Mouse (Mus musculus): ENCODE measurements around the gene Dus2. TPM values are rescaled to one million over a fixed set of nuclear protein-coding genes. Genes with fewer than 3 reads are reported as not detected.

The Dus2 gene
- polyA plus RNA-seq, 1 experiment from 2014 or later, result 20.7 TPM

DNA sequence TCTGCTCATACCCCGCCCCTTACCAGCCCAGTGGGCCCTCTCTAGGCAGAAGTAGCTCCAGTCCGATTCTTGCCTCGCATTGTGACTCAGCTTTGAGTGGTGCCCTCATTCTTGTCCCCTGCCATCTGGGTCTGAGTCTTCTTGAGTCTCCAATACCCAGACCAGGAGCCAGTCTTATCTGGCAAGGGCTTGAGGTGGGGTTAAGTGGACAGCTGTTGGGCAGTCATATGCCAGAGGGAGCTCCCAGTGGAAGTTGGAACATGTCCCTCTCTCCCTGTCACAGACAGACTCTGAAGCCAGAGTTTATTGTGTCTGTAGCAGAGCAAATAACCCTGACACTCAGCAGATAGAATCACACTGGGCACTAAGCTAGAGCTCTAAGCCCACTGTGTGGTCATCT, 59.9 kb downstream of the Dus2 start:
- no peak overlapping the region for H3K4me3 ChIP-seq
- no peaks in the 10 kb centered on the region for H3K9me3 ChIP-seq (replicated peaks)
- no peak overlapping the region for H3K9ac ChIP-seq
- WGBS, result 93% methylated on average over 3 of the region's 3 CpGs
- H3K36me3 ChIP-seq, result peaks cover 39% of the 10 kb centered on the region
- no peaks in the 10 kb centered on the region for H3K4me1 ChIP-seq
- ATAC-seq (ENCODE audit: low FRiP score), result no peak
- no peak overlapping the region for H3K4me2 ChIP-seq (replicated peaks)
- no peak overlapping the region for H3K27ac ChIP-seq
- H3K27me3 ChIP-seq, result no peaks in the 10 kb centered on the region

DNA sequence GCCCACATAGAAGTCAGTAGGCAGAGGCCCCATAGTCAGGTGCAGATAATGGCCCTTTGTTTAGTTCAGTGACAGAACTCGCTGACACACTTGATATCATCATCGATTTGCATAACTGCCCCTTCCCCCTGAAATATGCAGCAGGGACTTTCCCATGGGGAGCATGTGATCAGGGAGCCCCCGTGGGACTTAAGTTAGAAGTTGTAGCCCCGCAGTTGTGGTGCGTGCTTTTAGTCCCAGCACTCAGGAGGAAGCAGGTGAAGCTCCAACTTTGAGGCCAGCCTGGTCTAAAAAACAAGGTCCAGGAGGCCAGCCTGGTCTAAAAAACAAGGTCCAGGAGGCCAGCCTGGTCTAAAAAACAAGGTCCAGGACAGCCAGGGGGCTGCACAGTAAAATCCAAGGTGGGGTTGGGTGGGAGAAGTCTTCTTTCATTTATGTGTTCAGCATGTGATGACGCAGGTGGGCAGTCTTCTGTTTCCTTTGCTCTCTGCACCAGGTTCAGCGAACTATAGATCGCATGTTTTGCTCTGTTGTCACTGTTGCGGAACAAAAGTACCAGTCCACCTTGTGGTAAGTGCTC, 61.5 kb downstream of the Dus2 start:
- no peak overlapping the region for H3K4me2 ChIP-seq (replicated peaks)
- H3K27ac ChIP-seq, result no peak overlapping the region
- no peak overlapping the region for H3K4me3 ChIP-seq
- peaks cover 35% of the 10 kb centered on the region for H3K36me3 ChIP-seq
- ATAC-seq (ENCODE audit: low FRiP score), result no peak
- no peaks in the 10 kb centered on the region for H3K9me3 ChIP-seq (replicated peaks)
- 91% methylated on average over 9 of the region's 9 CpGs for WGBS
- H3K27me3 ChIP-seq, result no peaks in the 10 kb centered on the region
- no peaks in the 10 kb centered on the region for H3K4me1 ChIP-seq
- no peak overlapping the region for H3K9ac ChIP-seq

DNA sequence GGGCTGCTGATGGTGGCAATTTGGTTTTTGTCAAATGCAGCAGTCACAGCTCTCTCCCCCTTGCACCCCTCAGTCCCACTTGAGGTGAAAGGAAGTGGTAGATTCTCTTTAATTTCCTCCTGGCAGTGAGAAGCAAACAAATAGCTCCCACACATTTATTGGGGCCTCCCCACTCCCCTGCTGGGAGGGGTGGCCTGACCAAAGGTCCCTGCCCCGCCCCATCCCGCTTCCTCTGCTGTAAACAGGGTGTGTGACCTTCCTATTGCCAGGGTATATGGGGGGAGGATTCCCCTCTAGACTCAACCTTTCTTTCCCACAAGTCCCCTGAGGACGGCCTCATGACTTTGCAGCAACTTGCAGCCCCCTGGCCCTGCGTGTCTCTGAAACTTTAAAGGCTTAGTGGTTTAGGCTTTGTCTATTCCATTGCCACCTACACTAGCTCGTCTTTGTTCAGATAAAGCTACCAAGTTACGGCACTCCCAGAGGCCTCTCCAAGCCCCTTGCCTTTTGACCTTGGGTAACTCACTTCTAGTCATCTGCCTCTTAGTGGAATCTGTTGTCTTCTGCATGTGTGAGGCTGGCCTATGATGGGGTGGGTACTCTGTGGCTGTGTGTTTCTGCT, 63.2 kb downstream of the Dus2 start:
- peaks cover 35% of the 10 kb centered on the region for H3K36me3 ChIP-seq
- WGBS, result 74% methylated on average over 6 of the region's 6 CpGs

DNA sequence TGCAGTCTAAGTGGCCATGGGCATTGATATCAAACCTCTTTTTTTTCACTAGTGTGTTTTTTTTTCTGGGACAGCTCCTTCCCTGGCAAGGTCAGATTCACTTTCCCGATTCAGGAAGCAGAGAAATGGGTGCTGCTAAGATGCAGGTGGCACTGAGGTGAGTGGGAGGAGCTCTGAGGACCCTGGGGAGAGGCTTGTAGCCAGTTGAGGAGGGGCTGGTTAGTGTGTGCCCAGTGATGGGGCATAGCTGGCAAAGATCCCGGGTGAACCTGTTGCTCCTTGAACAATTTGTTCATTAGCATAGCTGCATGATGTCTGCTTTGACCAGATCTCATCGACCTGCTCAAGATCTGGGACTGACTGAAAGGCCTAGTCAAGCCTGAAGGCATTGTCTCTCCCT, 63.9 kb downstream of the Dus2 start:
- 60% methylated on average over 3 of the region's 3 CpGs for WGBS
- H3K36me3 ChIP-seq, result peaks cover 35% of the 10 kb centered on the region

More for the DNA sequence above, 63.2 kb downstream of the Dus2 start:
- Histone ChIP-seq H3K9ac (no peak overlapping the region), H3K4me3 (no peak overlapping the region), H3K4me1 (peaks cover 7% of the 10 kb centered on the region), H3K9me3 (replicated peaks) (no peaks in the 10 kb centered on the region), H3K4me2 (replicated peaks) (no peak overlapping the region), H3K27ac (no peak overlapping the region), H3K27me3 (no peaks in the 10 kb centered on the region)
- ATAC-seq (ENCODE audit: low FRiP score), result no peak

DNA sequence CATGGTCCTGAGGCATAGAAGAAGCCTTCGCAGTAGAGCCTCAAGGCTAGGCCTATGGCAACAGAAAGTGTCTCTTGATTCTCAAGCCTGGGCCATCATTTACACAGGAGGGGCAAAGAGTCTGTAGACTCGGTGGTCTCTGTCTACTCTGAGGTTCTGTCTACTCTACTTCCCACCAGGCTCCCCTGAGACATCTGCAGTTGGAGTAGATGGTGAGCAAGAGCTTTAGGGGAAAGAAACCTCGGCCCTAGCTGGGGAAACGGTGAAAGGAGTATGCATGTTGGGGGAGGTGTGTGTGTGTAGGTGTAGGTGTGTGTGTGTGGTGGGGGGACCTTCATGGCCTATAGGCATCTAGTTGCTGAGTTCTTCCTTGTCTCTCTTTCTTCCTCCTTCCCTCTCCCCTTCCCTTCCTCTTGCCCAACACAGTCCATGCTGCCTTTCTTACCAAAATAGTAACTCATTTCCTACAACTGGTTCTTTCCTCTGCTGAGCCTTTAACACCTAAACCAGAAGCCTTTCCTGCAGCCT, 65.4 kb downstream of the Dus2 start:
- H3K9me3 ChIP-seq (replicated peaks), result no peaks in the 10 kb centered on the region
- no peak overlapping the region for H3K4me3 ChIP-seq
- 88% methylated on average over 4 of the region's 4 CpGs for WGBS
- H3K27ac ChIP-seq, result no peak overlapping the region
- no peaks in the 10 kb centered on the region for H3K27me3 ChIP-seq
- H3K36me3 ChIP-seq, result peaks cover 26% of the 10 kb centered on the region
- H3K4me1 ChIP-seq, result peaks cover 17% of the 10 kb centered on the region
- no peak overlapping the region for H3K4me2 ChIP-seq (replicated peaks)
- H3K9ac ChIP-seq, result no peak overlapping the region
- no peak for ATAC-seq (ENCODE audit: low FRiP score)

More for the DNA sequence above, 63.9 kb downstream of the Dus2 start:
- no peaks in the 10 kb centered on the region for H3K27me3 ChIP-seq
- no peak overlapping the region for H3K27ac ChIP-seq
- no peak overlapping the region for H3K4me3 ChIP-seq
- ATAC-seq (ENCODE audit: low FRiP score), result no peak
- H3K4me2 ChIP-seq (replicated peaks), result no peak overlapping the region
- H3K9me3 ChIP-seq (replicated peaks), result no peaks in the 10 kb centered on the region
- no peak overlapping the region for H3K9ac ChIP-seq
- peaks cover 7% of the 10 kb centered on the region for H3K4me1 ChIP-seq

DNA sequence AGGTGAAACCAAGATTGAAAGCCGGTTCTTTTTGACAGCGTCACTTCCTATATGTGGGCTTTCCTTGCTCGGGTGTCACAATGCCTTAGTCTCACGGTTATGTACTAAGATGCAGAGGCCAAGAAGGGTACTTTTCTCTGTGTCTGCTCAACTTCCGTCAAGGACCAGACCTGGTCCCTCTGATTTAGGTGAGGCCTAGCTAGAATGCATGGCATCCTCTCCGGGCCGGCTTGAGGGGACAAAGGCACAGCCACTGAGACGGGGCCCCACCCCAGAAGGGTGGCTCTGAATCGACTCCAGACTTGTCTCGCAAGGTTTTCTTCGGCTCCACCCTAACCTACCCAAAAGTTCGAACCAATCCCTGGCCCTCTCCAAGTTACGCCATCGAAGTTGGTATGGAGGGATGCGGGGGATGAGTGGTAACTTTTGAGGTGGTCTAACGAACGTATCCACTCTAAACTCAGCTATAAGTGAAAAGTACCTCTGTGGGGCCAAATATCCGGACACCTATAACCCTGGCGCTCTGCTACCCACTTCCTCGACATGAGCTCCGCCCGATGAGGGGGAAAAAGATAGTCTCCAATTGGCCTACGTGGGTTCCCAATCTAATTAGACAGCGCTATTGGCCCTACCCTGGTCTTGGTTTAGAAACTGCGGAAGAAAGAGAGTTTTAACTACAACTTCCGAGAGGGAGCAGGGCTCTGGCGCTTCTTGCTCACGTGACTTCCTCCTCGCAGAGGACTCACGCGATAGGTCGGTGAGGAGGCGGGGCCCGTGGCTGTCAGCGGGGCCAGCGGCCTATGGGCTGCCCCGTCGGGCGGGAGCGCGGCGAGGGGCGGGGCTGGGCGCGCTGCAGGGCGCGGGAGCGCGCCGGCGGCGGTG, 67.8 kb downstream of the Dus2 start, which contains the start of gene Nfatc3:
Gene Nfatc3, plus strand, starts transcription at position 110 of the 882 bp plus-strand sequence.
- Histone ChIP-seq H3K27ac (peak within 1 kb of the TSS; percentile 89), H3K27me3 (no peaks in the 10 kb centered on the region), H3K4me3 (peak within 1 kb of the TSS; percentile 68), H3K9ac (peak within 1 kb of the TSS; percentile 86), H3K36me3 (peaks cover 3% of the 10 kb centered on the region; the same call in 1 of the 2 replicates), H3K4me2 (replicated peaks) (peak within 1 kb of the TSS; percentile 82), H3K4me1 (peaks cover 26% of the 10 kb centered on the region), H3K9me3 (replicated peaks) (no peaks in the 10 kb centered on the region)
- ATAC-seq (ENCODE audit: low FRiP score), result peak; percentile 98
- WGBS, result 1% methylated on average over 52 of the region's 52 CpGs

DNA sequence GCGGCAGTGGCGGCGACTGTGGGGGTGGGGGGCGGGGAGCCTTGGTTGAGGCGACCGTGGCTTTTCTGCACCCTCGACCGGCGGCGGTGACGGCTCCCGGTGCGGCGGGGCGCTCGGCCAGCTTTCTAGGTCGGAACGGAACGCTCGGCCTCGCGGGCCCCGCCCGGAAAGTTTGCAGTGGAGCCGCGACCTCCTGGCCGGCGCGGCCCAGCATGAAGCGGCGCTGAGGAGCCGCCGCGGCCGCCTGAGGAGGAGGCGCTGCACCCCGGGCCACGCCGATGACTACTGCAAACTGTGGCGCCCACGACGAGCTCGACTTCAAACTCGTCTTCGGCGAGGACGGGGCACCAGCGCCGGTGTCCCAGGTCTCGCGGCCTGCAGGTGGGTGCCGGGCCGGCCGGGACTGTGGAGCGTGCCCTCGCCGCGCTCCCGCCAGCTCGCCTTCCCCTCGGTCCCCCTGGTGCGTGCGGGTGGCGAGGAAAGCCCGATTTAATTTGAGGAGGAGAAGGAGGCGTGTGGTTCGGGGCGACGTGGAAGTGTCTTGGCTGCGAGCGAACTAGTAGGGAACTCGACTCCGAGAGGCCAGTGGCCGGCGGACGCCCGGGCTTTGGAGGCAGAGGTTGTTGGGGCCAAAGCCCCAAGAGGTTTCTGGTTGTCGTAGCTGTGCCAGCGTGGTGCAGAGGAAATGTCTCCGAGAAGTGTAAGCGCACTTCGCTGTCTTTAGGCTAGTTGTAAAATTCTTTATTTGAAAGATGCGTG, 68.7 kb downstream of the Dus2 start:
- ATAC-seq (ENCODE audit: low FRiP score), result peak; percentile 87
- Histone ChIP-seq H3K36me3 (no peaks in the 10 kb centered on the region), H3K4me2 (replicated peaks) (peak overlapping the region; percentile 82), H3K27me3 (no peaks in the 10 kb centered on the region), H3K4me1 (peaks cover 26% of the 10 kb centered on the region), H3K4me3 (peak overlapping the region; percentile 68), H3K27ac (peak overlapping the region; percentile 89), H3K9ac (peak overlapping the region; percentile 86), H3K9me3 (replicated peaks) (no peaks in the 10 kb centered on the region)
- under 1% methylated on average over 81 of the region's 83 CpGs for WGBS

DNA sequence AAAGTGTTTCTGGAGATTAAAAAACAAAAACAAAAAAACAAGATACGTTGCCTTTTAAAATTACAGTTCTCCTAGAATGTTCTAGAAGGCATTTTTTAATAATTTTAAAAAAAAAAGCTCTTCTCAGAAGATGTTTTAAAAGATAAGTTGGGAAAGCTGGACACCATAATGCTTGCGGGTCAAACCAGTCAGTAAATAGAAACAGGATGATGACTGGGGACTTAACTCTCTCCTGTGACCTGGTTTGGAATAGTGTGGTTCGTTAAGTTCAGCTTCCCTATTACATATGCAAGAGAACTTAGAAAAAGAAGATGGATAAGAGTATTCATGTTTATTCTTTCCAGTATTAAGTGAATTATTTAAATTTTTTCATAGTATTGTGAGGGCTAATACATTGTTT, 69.4 kb downstream of the Dus2 start:
- Histone ChIP-seq H3K4me3 (peak overlapping the region; percentile 68), H3K9ac (peak overlapping the region; percentile 86), H3K4me1 (peaks cover 26% of the 10 kb centered on the region), H3K27ac (no peak overlapping the region), H3K27me3 (no peaks in the 10 kb centered on the region), H3K4me2 (replicated peaks) (peak overlapping the region; percentile 82), H3K36me3 (no peaks in the 10 kb centered on the region), H3K9me3 (replicated peaks) (no peaks in the 10 kb centered on the region)
- WGBS, result 16% methylated on average over 3 of the region's 3 CpGs
- no peak for ATAC-seq (ENCODE audit: low FRiP score)

DNA sequence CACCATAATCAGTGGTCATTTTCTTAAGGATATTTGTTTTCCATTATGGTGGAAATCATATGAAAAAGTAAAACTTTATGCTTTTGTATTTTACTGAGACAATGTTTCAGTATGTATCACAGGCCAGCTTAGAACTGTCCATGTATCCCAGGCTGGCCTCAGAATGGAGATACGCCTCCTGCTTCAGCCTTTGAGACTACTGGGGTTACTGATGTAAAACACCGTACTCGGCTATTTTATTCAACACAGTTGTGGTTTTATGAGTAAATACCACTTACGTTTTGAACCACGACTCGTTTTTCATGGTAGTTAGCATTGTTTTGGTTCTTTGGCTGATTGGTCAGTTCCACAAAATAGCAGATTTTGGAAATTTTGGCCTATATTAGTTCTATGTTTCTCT, 70.5 kb downstream of the Dus2 start:
- Histone ChIP-seq H3K27me3 (no peaks in the 10 kb centered on the region), H3K9ac (no peak overlapping the region), H3K4me2 (replicated peaks) (peak overlapping the region; percentile 82), H3K36me3 (no peaks in the 10 kb centered on the region), H3K4me3 (no peak overlapping the region), H3K4me1 (peaks cover 26% of the 10 kb centered on the region), H3K27ac (no peak overlapping the region), H3K9me3 (replicated peaks) (no peaks in the 10 kb centered on the region)
- ATAC-seq (ENCODE audit: low FRiP score), result no peak
- WGBS, result 90% methylated on average over 6 of the region's 6 CpGs

DNA sequence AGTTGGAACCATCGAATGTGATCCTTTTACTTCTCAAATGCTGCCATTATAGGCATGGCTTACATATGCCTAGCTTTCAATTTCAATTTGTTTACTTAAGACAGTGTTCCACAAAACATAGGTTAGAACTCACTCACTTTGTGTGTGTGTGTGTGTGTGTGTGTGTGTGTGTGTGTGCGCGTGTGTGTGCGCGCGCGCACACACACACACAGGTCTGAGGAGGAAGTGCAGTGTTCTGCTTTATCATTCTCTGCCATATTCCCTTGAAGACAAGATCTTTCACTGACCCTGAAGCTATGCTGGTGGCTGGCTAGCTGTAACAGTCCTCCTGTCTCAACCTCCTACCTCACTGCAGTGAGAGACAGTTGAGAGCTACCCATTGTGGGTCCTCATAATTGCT, 71.9 kb downstream of the Dus2 start:
- no peak overlapping the region for H3K27ac ChIP-seq
- H3K4me2 ChIP-seq (replicated peaks), result no peak overlapping the region
- H3K27me3 ChIP-seq, result no peaks in the 10 kb centered on the region
- H3K9ac ChIP-seq, result no peak overlapping the region
- H3K4me1 ChIP-seq, result peaks cover 26% of the 10 kb centered on the region
- H3K36me3 ChIP-seq, result no peaks in the 10 kb centered on the region
- 99% methylated on average over 7 of the region's 7 CpGs for WGBS
- H3K4me3 ChIP-seq, result no peak overlapping the region
- no peak for ATAC-seq (ENCODE audit: low FRiP score)
- no peaks in the 10 kb centered on the region for H3K9me3 ChIP-seq (replicated peaks)

DNA sequence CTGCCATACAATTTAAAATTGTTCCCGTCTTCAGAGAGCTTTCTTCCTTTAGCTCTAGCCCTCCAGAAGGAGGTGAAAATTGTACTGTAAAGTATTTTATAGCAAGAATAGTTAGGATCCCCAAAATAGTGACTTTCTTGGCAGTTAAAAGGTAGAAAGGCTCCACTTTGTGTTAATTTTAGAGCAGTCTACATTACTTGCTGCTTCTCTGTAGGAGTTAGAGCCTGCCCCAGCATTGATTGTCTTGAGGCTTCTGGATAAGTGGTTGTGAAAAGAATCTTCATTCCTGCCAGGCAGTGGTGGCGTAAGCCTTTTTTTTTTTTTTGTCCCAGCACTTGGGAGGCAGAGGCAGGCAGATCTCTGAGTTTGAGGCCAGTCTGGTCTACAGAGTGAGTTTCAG, 75.6 kb downstream of the Dus2 start:
- Histone ChIP-seq H3K4me2 (replicated peaks) (no peak overlapping the region), H3K9ac (no peak overlapping the region), H3K27ac (no peak overlapping the region), H3K9me3 (replicated peaks) (no peaks in the 10 kb centered on the region), H3K27me3 (no peaks in the 10 kb centered on the region), H3K36me3 (no peaks in the 10 kb centered on the region), H3K4me3 (no peak overlapping the region), H3K4me1 (peaks cover 7% of the 10 kb centered on the region)
- 90% methylated on average over 2 of the region's 2 CpGs for WGBS
- ATAC-seq (ENCODE audit: low FRiP score), result no peak

DNA sequence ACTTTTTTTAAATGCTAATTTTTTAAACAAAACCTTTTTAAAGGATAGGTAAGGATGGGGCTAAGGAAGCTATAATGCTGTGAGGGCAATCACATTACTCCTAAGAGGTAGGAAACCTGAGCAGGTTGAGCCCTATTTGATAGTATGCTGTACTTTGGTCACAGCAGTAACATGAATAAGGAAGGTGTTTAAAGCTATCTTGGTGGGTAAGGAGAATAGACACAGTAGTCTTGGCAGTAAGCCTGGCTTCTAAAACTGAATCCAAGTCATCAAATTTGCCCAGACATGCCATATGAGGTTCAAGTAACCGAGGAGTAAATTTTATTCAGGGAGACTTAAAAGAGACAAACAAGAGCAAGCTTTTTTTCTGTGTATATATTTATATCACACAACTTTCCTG, 78.4 kb downstream of the Dus2 start:
- no peak overlapping the region for H3K4me2 ChIP-seq (replicated peaks)
- no peak overlapping the region for H3K4me3 ChIP-seq
- no peak overlapping the region for H3K9ac ChIP-seq
- no peak overlapping the region for H3K27ac ChIP-seq
- H3K27me3 ChIP-seq, result no peaks in the 10 kb centered on the region
- no peaks in the 10 kb centered on the region for H3K36me3 ChIP-seq
- H3K4me1 ChIP-seq, result no peaks in the 10 kb centered on the region
- no peaks in the 10 kb centered on the region for H3K9me3 ChIP-seq (replicated peaks)
- no peak for ATAC-seq (ENCODE audit: low FRiP score)
- 80% methylated on average over 1 of the region's 1 CpGs for WGBS
